Mouse (Mus musculus) layer of hippocampus, adult 2 months (tissue): ENCODE results near the gene Rgs8. TPM values are rescaled to one million over a fixed set of nuclear protein-coding genes. Genes with fewer than 3 reads are reported as not detected.
A peak's percentile ranks its signal among the peaks of the same experiment; 100 is the strongest.

Experiments used
- DNase-seq, 2 experiments: peaks; one replicate each; pipeline ENCODE4 v3.0.0; 2022; ENCODE audit warnings: low spot score in 2 of 2
- H3K27ac ChIP-seq: fragments of 200-600 bp; 2 replicates; pipeline ENCODE4 v1.8.1; 2022
- H3K4me3 ChIP-seq: fragments of 200-600 bp; 2 replicates; pipeline ENCODE4 v1.8.1; 2022; ENCODE audit warnings: mild to moderate bottlenecking
- CTCF ChIP-seq: fragments of 200-600 bp; conservative IDR thresholded peaks from 2 replicates; pipeline ENCODE4 v1.8.1; 2022; ENCODE audit warnings: antibody characterized with exemption, mild to moderate bottlenecking, moderate library complexity
- total RNA-seq, 2 experiments: library from RNA; stranded (reverse); gene quantifications; 2 replicates each; pipeline ENCODE4 v1.2.3; 2021

The Rgs8 gene
- total RNA-seq, 2 experiments from 2014 or later = 74.0 to 75.2 TPM

DNA sequence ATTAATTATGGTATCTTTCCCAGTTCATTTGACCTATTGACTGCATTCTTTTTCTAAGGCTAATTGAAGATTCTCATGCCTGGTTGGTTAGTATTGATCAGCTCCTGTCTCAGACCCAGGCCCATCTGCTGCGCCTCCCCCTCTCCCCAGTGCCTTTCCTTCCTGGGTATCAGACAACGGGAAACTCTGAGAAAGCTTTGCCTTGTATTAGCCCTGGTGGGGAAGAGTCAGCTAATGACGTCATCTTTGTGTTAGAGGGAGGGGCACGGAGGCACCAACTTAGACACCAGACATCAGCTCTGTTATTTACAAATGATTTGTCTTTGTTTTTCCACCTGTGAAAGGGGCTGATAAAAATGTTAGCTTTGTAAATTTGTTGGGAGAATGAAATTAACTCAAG is 9.5 kb downstream of the Rgs8 start:
- no peak for TF ChIP-seq CTCF
- H3K4me3 ChIP-seq = no peak overlapping the region
- no peak for DNase-seq
- peak overlapping the region; percentile 88; the same call in 1 of the 2 replicates for H3K27ac ChIP-seq

- DNase-seq = no peak
- H3K27ac ChIP-seq = peak overlapping the region; percentile 79
- H3K4me3 ChIP-seq = peak overlapping the region; percentile 40
- TF ChIP-seq CTCF = peak; percentile 70
Measured at GRCm38 (mm10) chr1:153665066-153665715, 12.4 kb downstream of the Rgs8 start.

- DNase-seq = no peak
- no peak for TF ChIP-seq CTCF
- Histone ChIP-seq H3K4me3 (peak overlapping the region; percentile 40; the same call in 1 of the 2 replicates), H3K27ac (peak overlapping the region; percentile 79)
Measured at GRCm38 (mm10) chr1:153666236-153666635, 13.4 kb downstream of the Rgs8 start.

- no peak for TF ChIP-seq CTCF
- no peak for DNase-seq
- no peak overlapping the region; the same call in 1 of the 2 replicates for H3K27ac ChIP-seq
- H3K4me3 ChIP-seq = no peak overlapping the region
Measured at GRCm38 (mm10) chr1:153667244-153667727, 14.5 kb downstream of the Rgs8 start.

DNA sequence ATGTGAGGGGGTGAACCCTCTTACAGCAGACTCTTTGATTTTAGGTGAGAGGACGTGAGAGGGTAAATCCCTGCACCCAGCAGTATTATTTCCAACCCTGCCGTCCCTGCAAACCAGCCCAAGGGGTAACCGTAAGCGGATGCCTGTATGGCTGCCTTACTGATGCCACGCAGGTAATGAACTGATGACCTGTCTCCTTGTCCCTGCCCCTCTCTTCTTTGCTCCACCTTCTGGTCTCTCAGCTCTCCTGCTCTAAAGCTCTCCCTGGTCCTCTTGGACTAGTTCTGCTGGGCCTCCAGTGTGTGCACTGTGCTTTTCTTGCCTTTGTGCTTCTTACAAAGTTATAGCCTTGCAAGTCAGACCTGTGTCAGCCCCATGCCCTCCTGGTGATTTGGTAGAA is 15.0 kb downstream of the Rgs8 start:
- Histone ChIP-seq H3K4me3 (no peak overlapping the region), H3K27ac (no peak overlapping the region)
- no peak for DNase-seq
- TF ChIP-seq CTCF = no peak

- no peak for TF ChIP-seq CTCF
- peak overlapping the region; percentile 7; the same call in 1 of the 2 replicates for H3K27ac ChIP-seq
Measured at GRCm38 (mm10) chr1:153669086-153669485, 16.3 kb downstream of the Rgs8 start.

DNA sequence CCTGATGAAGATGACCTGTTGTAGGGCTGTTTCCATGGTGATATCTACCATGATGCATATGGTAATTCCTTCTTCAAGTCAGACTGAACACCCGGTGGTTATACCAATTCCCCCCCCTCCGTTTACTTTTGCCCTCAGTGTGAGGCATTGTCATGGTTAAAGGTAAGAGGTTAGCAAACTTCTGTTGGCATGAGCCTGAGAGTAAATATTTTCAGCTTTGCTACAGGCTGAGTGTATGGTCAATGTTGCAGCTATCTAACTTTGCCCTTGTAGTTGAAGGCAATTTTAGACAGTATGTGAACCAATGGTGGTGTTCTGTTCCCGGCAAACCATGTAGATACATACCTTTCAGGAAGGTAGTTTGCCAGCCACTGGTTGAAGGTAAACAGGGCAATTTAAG is 16.9 kb downstream of the Rgs8 start:
- no peak overlapping the region for H3K4me3 ChIP-seq
- no peak for DNase-seq
- no peak overlapping the region for H3K27ac ChIP-seq
- no peak for TF ChIP-seq CTCF

More at GRCm38 (mm10) chr1:153669086-153669485, 16.3 kb downstream of the Rgs8 start:
- H3K4me3 ChIP-seq = no peak overlapping the region
- no peak for DNase-seq

DNA sequence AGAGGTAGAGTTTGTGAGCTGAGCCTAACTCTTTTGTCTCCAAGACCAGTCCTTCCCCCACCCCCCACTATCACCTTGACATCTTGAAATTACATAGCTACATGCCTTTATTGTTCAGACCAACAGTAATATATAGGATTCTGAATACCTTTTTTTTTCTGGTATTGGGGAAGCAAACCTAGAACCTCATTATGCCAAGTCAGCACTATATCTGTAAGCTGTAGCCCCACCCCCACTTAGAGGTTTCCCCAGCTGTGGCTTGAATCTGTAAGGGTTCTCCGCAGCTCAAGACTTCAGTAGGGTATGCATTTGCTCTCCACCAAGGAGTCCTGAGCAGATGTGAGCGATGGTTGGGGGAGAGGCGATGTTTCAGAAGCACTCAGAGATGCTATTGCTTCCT is 18.5 kb downstream of the Rgs8 start:
- TF ChIP-seq CTCF = no peak
- no peak for DNase-seq
- Histone ChIP-seq H3K27ac (no peak overlapping the region), H3K4me3 (no peak overlapping the region)

- H3K27ac ChIP-seq = no peak overlapping the region; the same call in 1 of the 2 replicates
- no peak for DNase-seq
- H3K4me3 ChIP-seq = no peak overlapping the region
- TF ChIP-seq CTCF = no peak
Measured at GRCm38 (mm10) chr1:153672698-153673097, 19.9 kb downstream of the Rgs8 start.

DNA sequence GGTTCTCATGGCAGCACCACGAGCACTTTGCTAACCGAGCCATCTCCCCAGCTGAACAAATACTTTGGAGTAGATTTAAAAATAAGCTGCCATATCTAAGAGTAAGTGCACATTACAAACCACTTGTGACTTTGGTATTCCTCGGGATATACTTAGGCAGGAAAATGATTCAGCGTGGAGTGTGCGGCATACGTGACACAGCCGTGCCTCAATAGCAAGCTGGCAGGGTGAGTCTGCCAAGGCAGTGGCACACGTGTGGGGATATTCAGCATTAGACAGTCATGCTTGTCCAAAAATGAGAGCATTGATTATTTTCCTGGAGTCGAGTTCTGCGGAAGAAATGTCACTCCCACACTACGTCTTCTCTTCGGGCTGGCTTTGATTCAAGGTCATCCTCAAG is 21.1 kb downstream of the Rgs8 start:
- no peak for TF ChIP-seq CTCF
- DNase-seq = no peak
- Histone ChIP-seq H3K27ac (peak overlapping the region; percentile 14; the same call in 1 of the 2 replicates), H3K4me3 (no peak overlapping the region)

DNA sequence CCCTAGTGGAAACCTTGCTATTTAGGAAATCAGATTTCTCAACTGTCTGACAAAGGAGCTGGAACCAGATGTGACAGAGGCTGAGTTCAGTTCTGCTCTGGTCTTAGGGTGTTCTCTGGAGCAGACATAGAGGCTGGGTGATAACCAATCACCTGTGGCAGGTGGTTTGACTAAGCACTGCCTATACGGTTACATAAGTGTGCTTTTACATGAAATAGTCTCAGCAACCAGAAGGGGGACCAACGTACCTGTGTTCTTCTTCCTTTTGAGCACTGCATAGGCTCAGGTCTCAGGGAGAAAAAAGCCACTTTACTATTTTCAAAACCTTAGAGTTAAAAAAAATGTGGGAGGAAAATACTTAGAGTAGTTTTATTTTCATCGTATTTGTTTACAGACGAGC is 22.8 kb downstream of the Rgs8 start:
- 0 out of 2 replicates have a peak, but pooled peaks have one; percentile 14 for TF ChIP-seq CTCF
- no peak for DNase-seq
- no peak overlapping the region for H3K27ac ChIP-seq
- no peak overlapping the region for H3K4me3 ChIP-seq

GRCm38 (mm10) chr1:153677635-153678034 is 24.8 kb downstream of the Rgs8 start:
- no peak for TF ChIP-seq CTCF
- Histone ChIP-seq H3K27ac (peak overlapping the region; percentile 40; the same call in 1 of the 2 replicates), H3K4me3 (no peak overlapping the region)
- no peak for DNase-seq

- DNase-seq = peak; percentile 66 to 67
- TF ChIP-seq CTCF = no peak
- Histone ChIP-seq H3K4me3 (peak overlapping the region; percentile 24), H3K27ac (peak overlapping the region; percentile 81)
Measured at GRCm38 (mm10) chr1:153679147-153679546, 26.3 kb downstream of the Rgs8 start.

- DNase-seq = no peak
- Histone ChIP-seq H3K27ac (peak overlapping the region; percentile 81), H3K4me3 (no peak overlapping the region)
- TF ChIP-seq CTCF = no peak
Measured at GRCm38 (mm10) chr1:153679653-153680052, 26.8 kb downstream of the Rgs8 start.

- no peak overlapping the region for H3K27ac ChIP-seq
- DNase-seq = no peak
- TF ChIP-seq CTCF = no peak
- no peak overlapping the region for H3K4me3 ChIP-seq
Measured at GRCm38 (mm10) chr1:153680363-153680762, 27.5 kb downstream of the Rgs8 start.
